Comparison of ENCODE assay signal across 8 mouse cellular contexts in the genomic region with DNA sequence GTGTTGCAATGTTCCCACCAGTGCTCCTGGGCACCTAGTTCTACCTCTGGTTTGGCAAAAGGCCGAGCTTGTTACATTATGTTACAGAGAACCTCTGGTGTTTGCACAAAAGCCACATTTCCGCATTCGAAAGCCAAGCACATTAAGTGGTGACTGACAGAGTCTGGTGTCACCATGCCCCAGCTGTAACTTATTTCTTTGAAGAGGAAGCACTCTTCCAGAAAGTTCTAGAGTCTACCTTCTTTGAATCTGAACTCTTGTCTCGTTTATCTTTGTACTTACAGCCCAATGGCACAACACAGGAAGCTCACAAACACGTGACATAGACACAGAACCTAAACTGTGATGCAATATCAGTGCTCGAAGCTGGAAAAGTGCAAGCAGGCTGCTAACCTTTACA.
DNase-seq lines count a peak whose midpoint lies in the region.

No protein-coding gene starts in this region.

- intact Hi-C loops in left cerebral cortex, postnatal 10 days (cut with DNase I), result no loop called here

- no peak overlapping the region for H3K4me3 ChIP-seq in brown adipose tissue, adult 24 weeks (ENCODE audit: insufficient read depth, low read depth, low read length)
- H3K4me3 ChIP-seq in macrophage (ENCODE audit: inconsistent target), result no peak overlapping the region

- H3K36me3 ChIP-seq in macrophage (ENCODE audit: inconsistent target), result no peaks in the 10 kb centered on the region

- peak overlapping the region; percentile 66 for H3K27ac ChIP-seq in brown adipose tissue, adult 24 weeks (replicated peaks; ENCODE audit: low read depth, low read length)
- peak overlapping the region; percentile 93 for H3K27ac ChIP-seq in macrophage

- peak; percentile 16 to 30 for DNase-seq in left cerebral cortex, postnatal 10 days (ENCODE audit: extremely low spot score in 1 of 2, low spot score in 2 of 2)
- DNase-seq in left cerebral cortex, adult 11 months (ENCODE audit: low spot score), result no peak
- DNase-seq in kidney, adult 9 months, result peak; percentile 31
- DNase-seq in testis, postnatal 10 days (ENCODE audit: low spot score), result no peak
- no peak for DNase-seq in urinary bladder, postnatal 4 days (ENCODE audit: low spot score in 2 of 2)
- DNase-seq in T-cell, adult 2 months (ENCODE audit: low spot score), result no peak

- WGBS in macrophage (ENCODE audit: missing documents), result 1% methylated on average over 6 of the region's 6 CpGs

- H3K4me1 ChIP-seq in brown adipose tissue, adult 24 weeks (ENCODE audit: control insufficient read depth, insufficient read depth, insufficient read length, low read length), result peaks cover 4% of the 10 kb centered on the region

- no peaks in the 10 kb centered on the region for H3K79me2 ChIP-seq in macrophage (ENCODE audit: inconsistent target)

Comparison
In these comparisons a context has a peak if more than half of its experiments do, and no peak if none do; other contexts are left out.
1. DNase-seq: peak in left cerebral cortex, postnatal 10 days (2 of 2) and kidney, adult 9 months (single experiment); none in left cerebral cortex, adult 11 months (single experiment), testis, postnatal 10 days (single experiment), urinary bladder, postnatal 4 days (0 of 2) and T-cell, adult 2 months (single experiment).